Comparison of ENCODE assay signal across 25 mouse cellular contexts in genomic region chr13:58210441-58210840, GRCm38 (mm10). TPM values are rescaled to one million over a fixed set of nuclear protein-coding genes. Genes with fewer than 3 reads are reported as not detected.
DNase-seq lines count a peak whose midpoint lies in the region; ATAC-seq and TF ChIP-seq lines count a peak whose summit lies in the region.
"Had no signal": no experiment of that assay in that cellular context is flagged by ENCODE, and none has a peak within 500 bp of the region (broad histone marks: within the 10 kb centered on the region; RNA-seq: fewer than 3 reads in every experiment).

No protein-coding gene starts in this region.

- TF ChIP-seq POLR2A in liver, adult 2 months (IDR thresholded peaks at IDR 0.05; ENCODE audit: extremely low read depth, insufficient read depth, low read length): no peak
- TF ChIP-seq POLR2A in cerebellum, adult 2 months (IDR thresholded peaks at IDR 0.05; ENCODE audit: borderline replicate concordance, insufficient read depth, low read length): no peak

- H3K79me2 ChIP-seq in liver, adult 2 months (ENCODE audit: control insufficient read depth, insufficient read depth, low read length): peaks cover 56% of the 10 kb centered on the region

- H3K36me3 ChIP-seq in liver, adult 2 months (ENCODE audit: control insufficient read depth, insufficient read depth, low read length): no peaks in the 10 kb centered on the region
- H3K36me3 ChIP-seq in liver, embryonic 11.5 days (ENCODE audit: control insufficient read depth, insufficient read depth, low read length): no peaks in the 10 kb centered on the region
- H3K36me3 ChIP-seq: embryonic facial prominence, embryonic 13.5 days; heart, embryonic 15.5 days; hindbrain, embryonic 15.5 days; intestine, embryonic 15.5 days; limb, embryonic 15.5 days; midbrain, embryonic 12.5 days had no signal

- H3K27me3 ChIP-seq in liver, adult 2 months (ENCODE audit: control insufficient read depth, insufficient read depth, low read length): no peaks in the 10 kb centered on the region
- H3K27me3 ChIP-seq in liver, embryonic 11.5 days (replicated peaks; ENCODE audit: control insufficient read depth, insufficient read depth, low read length): no peaks in the 10 kb centered on the region
- no peaks in the 10 kb centered on the region for H3K27me3 ChIP-seq in cerebellum, adult 2 months (ENCODE audit: control insufficient read depth, insufficient read depth, low read length)
- H3K27me3 ChIP-seq: embryonic facial prominence, embryonic 13.5 days; heart, embryonic 15.5 days; hindbrain, embryonic 15.5 days; intestine, embryonic 15.5 days; limb, embryonic 15.5 days; midbrain, embryonic 12.5 days had no signal

- H3K4me1 ChIP-seq in liver, adult 2 months (ENCODE audit: control insufficient read depth, insufficient read depth, low read length): peaks cover 40% of the 10 kb centered on the region
- H3K4me1 ChIP-seq in liver, embryonic 11.5 days (replicated peaks; ENCODE audit: control insufficient read depth, insufficient read depth, low read length): peaks cover 14% of the 10 kb centered on the region
- H3K4me1 ChIP-seq in cerebellum, adult 2 months (ENCODE audit: control insufficient read depth, insufficient read depth, low read length): peaks cover 14% of the 10 kb centered on the region

- no peak for TF ChIP-seq CTCF in liver, adult 2 months (IDR thresholded peaks at IDR 0.05; ENCODE audit: low read depth, low read length)
- no peak for TF ChIP-seq CTCF in cerebellum, adult 2 months (IDR thresholded peaks at IDR 0.05; ENCODE audit: borderline replicate concordance, insufficient read depth, low read depth, low read length)

- 23% methylated on average over 5 of the region's 5 CpGs for WGBS in liver, adult 2 months
- 79% methylated on average over 5 of the region's 5 CpGs for WGBS in liver, embryonic 11.5 days
- 4% methylated on average over 5 of the region's 5 CpGs for WGBS in cerebellum, adult 2 months

- DNase-seq in liver, adult 2 months (ENCODE audit: extremely low read depth, low read depth, low spot score): peak; percentile 52
- no peak for DNase-seq in liver, embryonic 11.5 days (ENCODE audit: low spot score)
- peak; percentile 63 to 91 for DNase-seq in cerebellum, adult 2 months
- peak; percentile 65 to 73 for DNase-seq in cerebellum, postnatal 25 days
- no peak for DNase-seq in spleen, postnatal 10 days (ENCODE audit: low spot score in 2 of 2)
- DNase-seq in urinary bladder, adult 18-20 months (ENCODE audit: low spot score in 2 of 2): no peak
- DNase-seq: adrenal gland, adult 8-10 months; embryo, embryonic 11 days; heart, postnatal 4 days; kidney, adult 8-10 months; kidney, postnatal 10 days; left cerebral cortex, postnatal 4 days; right cerebral cortex, postnatal 14 days; spleen, adult 18-20 months; thymus, postnatal 14 days had no signal

- no peaks in the 10 kb centered on the region for H3K9me3 ChIP-seq in liver, embryonic 11.5 days (ENCODE audit: control insufficient read depth, low read length)
- H3K9me3 ChIP-seq: embryonic facial prominence, embryonic 13.5 days; heart, embryonic 15.5 days; hindbrain, embryonic 15.5 days; intestine, embryonic 15.5 days; limb, embryonic 15.5 days; midbrain, embryonic 12.5 days had no signal

- no peak overlapping the region for H3K4me2 ChIP-seq in liver, embryonic 11.5 days
- H3K4me2 ChIP-seq: embryonic facial prominence, embryonic 13.5 days; heart, embryonic 15.5 days; hindbrain, embryonic 15.5 days; intestine, embryonic 15.5 days; limb, embryonic 15.5 days; midbrain, embryonic 12.5 days had no signal

- no peak overlapping the region for H3K27ac ChIP-seq in liver, adult 2 months (replicated peaks; ENCODE audit: insufficient read depth, low read depth, low read length)
- H3K27ac ChIP-seq in liver, embryonic 11.5 days (ENCODE audit: low read depth, low read length): no peak overlapping the region
- peak overlapping the region; percentile 37; the same call in 1 of the 2 replicates for H3K27ac ChIP-seq in cerebellum, adult 2 months (ENCODE audit: insufficient read depth, low read length)
- H3K27ac ChIP-seq: embryonic facial prominence, embryonic 13.5 days; heart, embryonic 15.5 days; hindbrain, embryonic 15.5 days; intestine, embryonic 15.5 days; limb, embryonic 15.5 days; macrophage; midbrain, embryonic 12.5 days had no signal

- H3K9ac ChIP-seq in liver, adult 2 months (ENCODE audit: low read depth, low read length): no peak overlapping the region
- no peak overlapping the region for H3K9ac ChIP-seq in liver, embryonic 11.5 days (ENCODE audit: low read depth, low read length)
- H3K9ac ChIP-seq: embryonic facial prominence, embryonic 13.5 days; heart, embryonic 15.5 days; hindbrain, embryonic 15.5 days; intestine, embryonic 15.5 days; limb, embryonic 15.5 days; midbrain, embryonic 12.5 days had no signal

- ATAC-seq in liver, embryonic 11.5 days (replicated peaks; ENCODE audit: low FRiP score): no peak
- no peak for ATAC-seq in erythroblast, adult 5-6 weeks (replicated peaks; ENCODE audit: low FRiP score, poor library complexity, severe bottlenecking)
- ATAC-seq: activated CD4-positive, CD25-positive, alpha-beta regulatory T cell, adult 4 months; forebrain, embryonic 16.5 days; intestine, embryonic 15.5 days had no signal

- no peak overlapping the region for H3K4me3 ChIP-seq in liver, adult 2 months (ENCODE audit: insufficient read depth, low read depth, low read length)
- no peak overlapping the region for H3K4me3 ChIP-seq in liver, embryonic 11.5 days (ENCODE audit: low read depth, low read length)
- peak overlapping the region; percentile 15 for H3K4me3 ChIP-seq in cerebellum, adult 2 months (replicated peaks; ENCODE audit: insufficient read depth, low read depth, low read length)
- H3K4me3 ChIP-seq: embryonic facial prominence, embryonic 13.5 days; heart, embryonic 15.5 days; hindbrain, embryonic 15.5 days; intestine, embryonic 15.5 days; limb, embryonic 15.5 days; midbrain, embryonic 12.5 days had no signal

RNA-seq across cellular contexts. Expression of gene Ubqln1, which starts 5.0 kb away (rescaled TPM):
- total RNA-seq in liver, adult 2 months (2014; rRNA removed): 77.4 and 87.1 TPM in 2 replicates
- polyA plus RNA-seq in liver, adult 2 months (2012; rRNA removed): 119 and 146 TPM in 2 replicates
- polyA plus RNA-seq in liver, embryonic 11.5 days (2014; fragmentation: Nextera tagmentation; extraction: Ambion mirVana): 95.5 and 103 TPM in 2 replicates
- polyA plus RNA-seq in cerebellum, adult 2 months (2012; rRNA removed): 147 and 154 TPM in 2 replicates
- total RNA-seq in erythroblast, adult 5-6 weeks (2015; ENCODE audit: low replicate concordance): 15.5 and 15.8 TPM in 2 replicates
- 19.3 and 20.6 TPM in 2 replicates for total RNA-seq in erythroblast, adult 5-6 weeks (2017; ENCODE audit: low replicate concordance)

RNA-seq across cellular contexts. Expression of gene Idnk, which starts 53.0 kb away (rescaled TPM):
- 34.0 and 34.5 TPM in 2 replicates for total RNA-seq in liver, adult 2 months (2014; rRNA removed)
- 26.9 and 27.3 TPM in 2 replicates for polyA plus RNA-seq in liver, adult 2 months (2012; rRNA removed)
- polyA plus RNA-seq in liver, embryonic 11.5 days (2014; fragmentation: Nextera tagmentation; extraction: Ambion mirVana): 37.9 and 38.0 TPM in 2 replicates
- polyA plus RNA-seq in cerebellum, adult 2 months (2012; rRNA removed): 35.5 and 39.6 TPM in 2 replicates
- 9.2 and 15.0 TPM in 2 replicates for total RNA-seq in erythroblast, adult 5-6 weeks (2015; ENCODE audit: low replicate concordance)
- 4.7 and 14.4 TPM in 2 replicates for total RNA-seq in erythroblast, adult 5-6 weeks (2017; ENCODE audit: low replicate concordance)

Comparison
In these comparisons a context has a peak if more than half of its experiments do, and no peak if none do; other contexts are left out.
1. DNase-seq: peak in liver, adult 2 months (single experiment), cerebellum, adult 2 months (2 of 2) and cerebellum, postnatal 25 days (2 of 2); none in liver, embryonic 11.5 days (single experiment), spleen, postnatal 10 days (0 of 2) and urinary bladder, adult 18-20 months (0 of 2).